Mouse (Mus musculus): ENCODE results near the gene Tmigd3. TPM values are rescaled to one million over a fixed set of nuclear protein-coding genes. Genes with fewer than 3 reads are reported as not detected.
"Not testable (repeated sequence)": the region's sequence is repeated elsewhere in the genome, so short reads cannot be mapped to it uniquely, and the experiment has no call there.

Gene Tmigd3
- polyA plus RNA-seq, 1 experiment: not detected

- no peak for TF ChIP-seq CTCF (IDR thresholded peaks at IDR 0.05; ENCODE audit: control insufficient read depth, insufficient read depth, low read length)
- no peak for TF ChIP-seq POLR2A (IDR thresholded peaks at IDR 0.05; ENCODE audit: borderline replicate concordance, control insufficient read depth, low read depth, low read length)
- 53% methylated on average over 9 of the region's 9 CpGs for WGBS
- no peak overlapping the region for H3K27ac ChIP-seq (ENCODE audit: control insufficient read depth, insufficient read depth, low read depth, low read length, poor library complexity)
- H3K4me1 ChIP-seq (ENCODE audit: control insufficient read depth, insufficient read depth, low read length): peaks cover 9% of the 10 kb centered on the region
- no peak overlapping the region for H3K4me3 ChIP-seq (replicated peaks; ENCODE audit: control insufficient read depth, low read depth, low read length)
These were observed 41.6 kb downstream of the Tmigd3 start for GRCm38 (mm10) chr3:105912097-105912880.

- TF ChIP-seq CTCF (IDR thresholded peaks at IDR 0.05; ENCODE audit: control insufficient read depth, insufficient read depth, low read length) (no peak), POLR2A (IDR thresholded peaks at IDR 0.05; ENCODE audit: borderline replicate concordance, control insufficient read depth, low read depth, low read length) (no peak)
- H3K4me1 ChIP-seq (ENCODE audit: control insufficient read depth, insufficient read depth, low read length): peaks cover 8% of the 10 kb centered on the region
- 15% methylated on average over 10 of the region's 10 CpGs for WGBS
- peak overlapping the region; percentile 5 for H3K4me3 ChIP-seq (replicated peaks; ENCODE audit: control insufficient read depth, low read depth, low read length)
- H3K27ac ChIP-seq (ENCODE audit: control insufficient read depth, insufficient read depth, low read depth, low read length, poor library complexity): peak overlapping the region; percentile 55
These were observed 43.4 kb downstream of the Tmigd3 start for GRCm38 (mm10) chr3:105913839-105914681.

GRCm38 (mm10) chr3:105915281-105915680 is 44.6 kb downstream of the Tmigd3 start:
- 60% methylated on average over 1 of the region's 1 CpGs for WGBS
- TF ChIP-seq POLR2A (IDR thresholded peaks at IDR 0.05; ENCODE audit: borderline replicate concordance, control insufficient read depth, low read depth, low read length) (no peak), CTCF (IDR thresholded peaks at IDR 0.05; ENCODE audit: control insufficient read depth, insufficient read depth, low read length) (no peak)
- peak overlapping the region; percentile 29; the same call in 1 of the 2 replicates for H3K27ac ChIP-seq (ENCODE audit: control insufficient read depth, insufficient read depth, low read depth, low read length, poor library complexity)
- H3K4me3 ChIP-seq (replicated peaks; ENCODE audit: control insufficient read depth, low read depth, low read length): no peak overlapping the region
- peaks cover 8% of the 10 kb centered on the region for H3K4me1 ChIP-seq (ENCODE audit: control insufficient read depth, insufficient read depth, low read length)

GRCm38 (mm10) chr3:105916455-105916854 is 45.8 kb downstream of the Tmigd3 start:
- not testable (repeated sequence) for H3K4me1 ChIP-seq (ENCODE audit: control insufficient read depth, insufficient read depth, low read length); H3K27ac ChIP-seq (ENCODE audit: control insufficient read depth, insufficient read depth, low read depth, low read length, poor library complexity); H3K4me3 ChIP-seq (replicated peaks; ENCODE audit: control insufficient read depth, low read depth, low read length)

GRCm38 (mm10) chr3:105917656-105918354 is 47.1 kb downstream of the Tmigd3 start:
- WGBS: 27% methylated on average over 10 of the region's 10 CpGs
- Histone ChIP-seq H3K4me3 (replicated peaks; ENCODE audit: control insufficient read depth, low read depth, low read length) (no peak overlapping the region), H3K27ac (ENCODE audit: control insufficient read depth, insufficient read depth, low read depth, low read length, poor library complexity) (no peak overlapping the region), H3K4me1 (ENCODE audit: control insufficient read depth, insufficient read depth, low read length) (peaks cover 6% of the 10 kb centered on the region)
- no peak for TF ChIP-seq POLR2A (IDR thresholded peaks at IDR 0.05; ENCODE audit: borderline replicate concordance, control insufficient read depth, low read depth, low read length)
- TF ChIP-seq CTCF (IDR thresholded peaks at IDR 0.05; ENCODE audit: control insufficient read depth, insufficient read depth, low read length): no peak

- WGBS: 39% methylated on average over 3 of the region's 3 CpGs
- Histone ChIP-seq H3K4me3 (replicated peaks; ENCODE audit: control insufficient read depth, low read depth, low read length) (no peak overlapping the region), H3K4me1 (ENCODE audit: control insufficient read depth, insufficient read depth, low read length) (peaks cover 6% of the 10 kb centered on the region), H3K27ac (ENCODE audit: control insufficient read depth, insufficient read depth, low read depth, low read length, poor library complexity) (no peak overlapping the region)
- TF ChIP-seq POLR2A (IDR thresholded peaks at IDR 0.05; ENCODE audit: borderline replicate concordance, control insufficient read depth, low read depth, low read length) (no peak), CTCF (IDR thresholded peaks at IDR 0.05; ENCODE audit: control insufficient read depth, insufficient read depth, low read length) (no peak)
These were observed 47.6 kb downstream of the Tmigd3 start for GRCm38 (mm10) chr3:105918355-105918745.

- H3K4me3 ChIP-seq (replicated peaks; ENCODE audit: control insufficient read depth, low read depth, low read length); H3K27ac ChIP-seq (ENCODE audit: control insufficient read depth, insufficient read depth, low read depth, low read length, poor library complexity); H3K4me1 ChIP-seq (ENCODE audit: control insufficient read depth, insufficient read depth, low read length): not testable (repeated sequence)
These were observed 50.0 kb downstream of the Tmigd3 start for GRCm38 (mm10) chr3:105920743-105921142.

- no peak overlapping the region for H3K4me3 ChIP-seq (replicated peaks; ENCODE audit: control insufficient read depth, low read depth, low read length)
- H3K4me1 ChIP-seq (ENCODE audit: control insufficient read depth, insufficient read depth, low read length): peaks cover 1% of the 10 kb centered on the region
- WGBS: 43% methylated on average over 2 of the region's 2 CpGs
- TF ChIP-seq CTCF (IDR thresholded peaks at IDR 0.05; ENCODE audit: control insufficient read depth, insufficient read depth, low read length) (no peak), POLR2A (IDR thresholded peaks at IDR 0.05; ENCODE audit: borderline replicate concordance, control insufficient read depth, low read depth, low read length) (no peak)
- H3K27ac ChIP-seq (ENCODE audit: control insufficient read depth, insufficient read depth, low read depth, low read length, poor library complexity): no peak overlapping the region
These were observed 51.3 kb downstream of the Tmigd3 start for GRCm38 (mm10) chr3:105921959-105922358.
